Mouse (Mus musculus): ENCODE results near the gene Esyt3. TPM values are rescaled to one million over a fixed set of nuclear protein-coding genes. Genes with fewer than 3 reads are reported as not detected.
A peak's percentile ranks its signal among the peaks of the same experiment; 100 is the strongest.

The Esyt3 gene
- polyA plus RNA-seq, 1 experiment, result 0.01 TPM

GRCm38 (mm10) chr9:99325208-99325929 is 33.0 kb downstream of the Esyt3 start:
- Histone ChIP-seq H3K4me3 (no peak overlapping the region), H3K79me2 (ENCODE audit: control insufficient read depth, insufficient read depth) (no peaks in the 10 kb centered on the region), H3K27me3 (ENCODE audit: control insufficient read depth, insufficient read depth, insufficient read length) (peaks cover 4% of the 10 kb centered on the region), H3K4me2 (ENCODE audit: low read depth) (no peak overlapping the region), H3K36me3 (ENCODE audit: control insufficient read depth, insufficient read depth) (no peaks in the 10 kb centered on the region), H3ac (ENCODE audit: control insufficient read depth, insufficient read length) (no peak overlapping the region)
- TF ChIP-seq E2F4 (IDR thresholded peaks at IDR 0.05; ENCODE audit: insufficient read depth), result no peak
- no peak for TF ChIP-seq POLR2A (IDR thresholded peaks at IDR 0.05; ENCODE audit: insufficient read length, low read depth)
- no peak for TF ChIP-seq SRF (IDR thresholded peaks at IDR 0.05; ENCODE audit: control insufficient read depth, insufficient read length, low read depth)
- no peak for TF ChIP-seq POLR2AphosphoS2 (IDR thresholded peaks at IDR 0.05; ENCODE audit: insufficient read length, low read depth)
- peak in 1 of 3 experiments; percentile 23 for TF ChIP-seq MYOD1 (IDR thresholded peaks at IDR 0.05; ENCODE audit: control insufficient read depth in 1 of 3, insufficient read length in 2 of 3, low read depth in 2 of 3)

GRCm38 (mm10) chr9:99320006-99320405 is 38.4 kb downstream of the Esyt3 start:
- H3K27me3 ChIP-seq (ENCODE audit: control insufficient read depth, insufficient read depth, insufficient read length), result no peaks in the 10 kb centered on the region
- H3K79me2 ChIP-seq (ENCODE audit: control insufficient read depth, insufficient read depth), result no peaks in the 10 kb centered on the region
- H3K4me2 ChIP-seq (ENCODE audit: low read depth), result no peak overlapping the region
- no peaks in the 10 kb centered on the region for H3K36me3 ChIP-seq (ENCODE audit: control insufficient read depth, insufficient read depth)
- no peak overlapping the region for H3K4me3 ChIP-seq
- TF ChIP-seq POLR2A (IDR thresholded peaks at IDR 0.05; ENCODE audit: insufficient read length, low read depth), result no peak
- TF ChIP-seq POLR2AphosphoS2 (IDR thresholded peaks at IDR 0.05; ENCODE audit: insufficient read length, low read depth), result no peak
- no peak for TF ChIP-seq TCF3 (IDR thresholded peaks at IDR 0.05; ENCODE audit: insufficient read length, low read depth)
- TF ChIP-seq E2F4 (IDR thresholded peaks at IDR 0.05; ENCODE audit: insufficient read depth), result no peak
- TF ChIP-seq MYOG (IDR thresholded peaks at IDR 0.05; ENCODE audit: control insufficient read depth in 1 of 3, insufficient read depth in 1 of 3, insufficient read length in 2 of 3, low read depth in 2 of 3), result no peak
- TF ChIP-seq MYOD1 (IDR thresholded peaks at IDR 0.05; ENCODE audit: control insufficient read depth in 1 of 3, insufficient read length in 2 of 3, low read depth in 2 of 3), result no peak
- no peak for TF ChIP-seq CEBPB (IDR thresholded peaks at IDR 0.05; ENCODE audit: insufficient read depth, poor library complexity, severe bottlenecking)
- no peak for TF ChIP-seq TCF12 (IDR thresholded peaks at IDR 0.05; ENCODE audit: insufficient read depth, poor library complexity, severe bottlenecking)
- H3ac ChIP-seq (ENCODE audit: control insufficient read depth, insufficient read length), result no peak overlapping the region

GRCm38 (mm10) chr9:99319343-99319951 is 38.9 kb downstream of the Esyt3 start:
- H3K36me3 ChIP-seq (ENCODE audit: control insufficient read depth, insufficient read depth), result no peaks in the 10 kb centered on the region
- no peak overlapping the region for H3K4me3 ChIP-seq
- no peak for TF ChIP-seq TCF12 (IDR thresholded peaks at IDR 0.05; ENCODE audit: insufficient read depth, poor library complexity, severe bottlenecking)
- TF ChIP-seq USF1 (IDR thresholded peaks at IDR 0.05; ENCODE audit: low read depth), result no peak
- no peak for TF ChIP-seq SRF (IDR thresholded peaks at IDR 0.05; ENCODE audit: control insufficient read depth, insufficient read length, low read depth)
- TF ChIP-seq REST (IDR thresholded peaks at IDR 0.05; ENCODE audit: insufficient read depth, insufficient read length), result no peak
- TF ChIP-seq POLR2A (IDR thresholded peaks at IDR 0.05; ENCODE audit: insufficient read length, low read depth), result no peak
- TF ChIP-seq MYOG (IDR thresholded peaks at IDR 0.05; ENCODE audit: control insufficient read depth in 1 of 3, insufficient read depth in 1 of 3, insufficient read length in 2 of 3, low read depth in 2 of 3), result no peak
- TF ChIP-seq CEBPB (IDR thresholded peaks at IDR 0.05; ENCODE audit: insufficient read depth, poor library complexity, severe bottlenecking), result no peak
- no peak for TF ChIP-seq POLR2AphosphoS2 (IDR thresholded peaks at IDR 0.05; ENCODE audit: insufficient read length, low read depth)
- TF ChIP-seq MYOD1 (IDR thresholded peaks at IDR 0.05; ENCODE audit: control insufficient read depth in 1 of 3, insufficient read length in 2 of 3, low read depth in 2 of 3), result no peak
- H3K79me2 ChIP-seq (ENCODE audit: control insufficient read depth, insufficient read depth), result no peaks in the 10 kb centered on the region
- no peak overlapping the region for H3K4me2 ChIP-seq (ENCODE audit: low read depth)
- no peak overlapping the region for H3ac ChIP-seq (ENCODE audit: control insufficient read depth, insufficient read length)
- no peaks in the 10 kb centered on the region for H3K27me3 ChIP-seq (ENCODE audit: control insufficient read depth, insufficient read depth, insufficient read length)

GRCm38 (mm10) chr9:99306226-99306625 is 52.1 kb downstream of the Esyt3 start:
- Histone ChIP-seq H3K36me3 (ENCODE audit: control insufficient read depth, insufficient read depth) (no peaks in the 10 kb centered on the region), H3ac (ENCODE audit: control insufficient read depth, insufficient read length) (no peak overlapping the region), H3K27me3 (ENCODE audit: control insufficient read depth, insufficient read depth, insufficient read length) (no peaks in the 10 kb centered on the region), H3K79me2 (ENCODE audit: control insufficient read depth, insufficient read depth) (no peaks in the 10 kb centered on the region), H3K4me2 (ENCODE audit: low read depth) (no peak overlapping the region), H3K4me3 (no peak overlapping the region)
- no peak for TF ChIP-seq MYOG (IDR thresholded peaks at IDR 0.05; ENCODE audit: control insufficient read depth in 1 of 3, insufficient read depth in 1 of 3, insufficient read length in 2 of 3, low read depth in 2 of 3)
- TF ChIP-seq MYOD1 (IDR thresholded peaks at IDR 0.05; ENCODE audit: control insufficient read depth in 1 of 3, insufficient read length in 2 of 3, low read depth in 2 of 3), result no peak
- no peak for TF ChIP-seq TCF3 (IDR thresholded peaks at IDR 0.05; ENCODE audit: insufficient read length, low read depth)
- TF ChIP-seq E2F4 (IDR thresholded peaks at IDR 0.05; ENCODE audit: insufficient read depth), result no peak
- no peak for TF ChIP-seq MAX (IDR thresholded peaks at IDR 0.05; ENCODE audit: low read depth)
- TF ChIP-seq POLR2AphosphoS2 (IDR thresholded peaks at IDR 0.05; ENCODE audit: insufficient read length, low read depth), result no peak
- no peak for TF ChIP-seq USF1 (IDR thresholded peaks at IDR 0.05; ENCODE audit: low read depth)

DNA sequence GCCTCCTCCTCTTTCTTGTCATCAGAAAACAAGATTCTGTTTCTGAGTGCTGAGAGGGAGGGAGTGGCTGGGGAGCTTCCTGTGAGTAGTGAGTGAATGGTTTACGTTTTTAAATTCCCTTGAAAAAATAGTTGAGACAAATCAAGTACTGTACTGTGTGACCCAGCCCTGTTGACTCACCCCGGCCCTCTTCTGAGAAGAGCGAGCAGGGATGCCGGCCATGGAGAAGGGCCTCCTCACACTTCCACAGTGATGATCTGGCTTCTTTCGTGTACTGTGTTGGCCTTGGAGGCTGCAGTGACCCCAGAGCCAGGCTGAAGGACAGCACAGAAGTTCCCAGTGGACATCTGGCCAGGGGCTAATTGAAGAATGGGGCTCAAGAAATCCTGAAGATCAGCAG is 54.1 kb downstream of the Esyt3 start:
- TF ChIP-seq POLR2AphosphoS2 (IDR thresholded peaks at IDR 0.05; ENCODE audit: insufficient read length, low read depth) (no peak), TCF3 (IDR thresholded peaks at IDR 0.05; ENCODE audit: insufficient read length, low read depth) (no peak), REST (IDR thresholded peaks at IDR 0.05; ENCODE audit: insufficient read depth, insufficient read length) (no peak), MAX (IDR thresholded peaks at IDR 0.05; ENCODE audit: low read depth) (no peak), MYOD1 (IDR thresholded peaks at IDR 0.05; ENCODE audit: control insufficient read depth in 1 of 3, insufficient read length in 2 of 3, low read depth in 2 of 3) (no peak), USF1 (IDR thresholded peaks at IDR 0.05; ENCODE audit: low read depth) (no peak), CEBPB (IDR thresholded peaks at IDR 0.05; ENCODE audit: insufficient read depth, poor library complexity, severe bottlenecking) (no peak), SRF (IDR thresholded peaks at IDR 0.05; ENCODE audit: control insufficient read depth, insufficient read length, low read depth) (no peak), TCF12 (IDR thresholded peaks at IDR 0.05; ENCODE audit: insufficient read depth, poor library complexity, severe bottlenecking) (no peak), POLR2A (IDR thresholded peaks at IDR 0.05; ENCODE audit: insufficient read length, low read depth) (no peak), MYOG (IDR thresholded peaks at IDR 0.05; ENCODE audit: control insufficient read depth in 1 of 3, insufficient read depth in 1 of 3, insufficient read length in 2 of 3, low read depth in 2 of 3) (no peak), E2F4 (IDR thresholded peaks at IDR 0.05; ENCODE audit: insufficient read depth) (no peak)
- H3ac ChIP-seq (ENCODE audit: control insufficient read depth, insufficient read length), result no peak overlapping the region
- no peak overlapping the region for H3K4me2 ChIP-seq (ENCODE audit: low read depth)
- no peaks in the 10 kb centered on the region for H3K27me3 ChIP-seq (ENCODE audit: control insufficient read depth, insufficient read depth, insufficient read length)
- no peaks in the 10 kb centered on the region for H3K36me3 ChIP-seq (ENCODE audit: control insufficient read depth, insufficient read depth)
- no peak overlapping the region for H3K4me3 ChIP-seq
- no peaks in the 10 kb centered on the region for H3K79me2 ChIP-seq (ENCODE audit: control insufficient read depth, insufficient read depth)
